ENCODE assay signal across 28 mouse cellular contexts in genomic region chr5:139566640-139567399, GRCm38 (mm10). TPM values are rescaled to one million over a fixed set of nuclear protein-coding genes. Genes with fewer than 3 reads are reported as not detected.
DNase-seq lines count a peak whose midpoint lies in the region; ATAC-seq and TF ChIP-seq lines count a peak whose summit lies in the region.
"Had no signal": no experiment of that assay in that cellular context is flagged by ENCODE, and none has a peak within 500 bp of the region (broad histone marks: within the 10 kb centered on the region; RNA-seq: fewer than 3 reads in every experiment).

No protein-coding gene starts in this region.

- H3K27ac ChIP-seq in kidney, embryonic 15.5 days, result 0 out of 2 replicates have a peak overlapping the region, but pooled peaks have one; percentile 9
- H3K27ac ChIP-seq in kidney, embryonic 14.5 days (ENCODE audit: low read depth, low read length), result no peak overlapping the region
- H3K27ac ChIP-seq in lung, embryonic 14.5 days (ENCODE audit: low read depth), result no peak overlapping the region
- H3K27ac ChIP-seq in ES-Bruce4 (ENCODE audit: insufficient read depth, low read length), result no peak overlapping the region
- no peak overlapping the region for H3K27ac ChIP-seq in forebrain, embryonic 15.5 days (replicated peaks)
- H3K27ac ChIP-seq: embryonic facial prominence, embryonic 15.5 days; hindbrain, postnatal 0 days; limb, embryonic 13.5 days; neural tube, embryonic 13.5 days; stomach, embryonic 15.5 days had no signal

- TF ChIP-seq EP300 in ES-Bruce4 (IDR thresholded peaks at IDR 0.05; ENCODE audit: insufficient read depth, low read depth, low read length), result no peak

- ATAC-seq in kidney, embryonic 15.5 days (replicated peaks; ENCODE audit: low FRiP score), result no peak
- no peak for ATAC-seq in kidney, embryonic 14.5 days (ENCODE audit: low FRiP score, low TSS enrichment)
- no peak for ATAC-seq in lung, embryonic 14.5 days (ENCODE audit: insufficient read depth)
- no peak for ATAC-seq in forebrain, embryonic 15.5 days (replicated peaks)
- ATAC-seq: CD4-positive, CD25-positive, alpha-beta regulatory T cell, adult 4 months; forebrain, embryonic 16.5 days; hindbrain, postnatal 0 days; midbrain, embryonic 16.5 days had no signal

- no peaks in the 10 kb centered on the region for H3K9me3 ChIP-seq in kidney, embryonic 15.5 days (replicated peaks)
- H3K9me3 ChIP-seq in kidney, embryonic 14.5 days (ENCODE audit: control insufficient read depth, low read length), result no peaks in the 10 kb centered on the region
- no peaks in the 10 kb centered on the region for H3K9me3 ChIP-seq in lung, embryonic 14.5 days (ENCODE audit: low read depth, low read length)
- H3K9me3 ChIP-seq in ES-Bruce4 (replicated peaks; ENCODE audit: control insufficient read depth, insufficient read depth, low read length, poor library complexity, severe bottlenecking), result no peaks in the 10 kb centered on the region
- no peaks in the 10 kb centered on the region for H3K9me3 ChIP-seq in forebrain, embryonic 15.5 days
- H3K9me3 ChIP-seq: embryonic facial prominence, embryonic 15.5 days; G1E; limb, embryonic 13.5 days; neural tube, embryonic 13.5 days; stomach, embryonic 15.5 days had no signal

- H3K4me3 ChIP-seq in kidney, embryonic 15.5 days (replicated peaks), result no peak overlapping the region
- no peak overlapping the region for H3K4me3 ChIP-seq in kidney, embryonic 14.5 days (ENCODE audit: low read length)
- no peak overlapping the region for H3K4me3 ChIP-seq in lung, embryonic 14.5 days (ENCODE audit: low read depth, low read length)
- no peak overlapping the region for H3K4me3 ChIP-seq in ES-Bruce4 (ENCODE audit: low read depth, low read length)
- no peak overlapping the region for H3K4me3 ChIP-seq in forebrain, embryonic 15.5 days
- H3K4me3 ChIP-seq: embryonic facial prominence, embryonic 15.5 days; limb, embryonic 13.5 days; myocyte; neural tube, embryonic 13.5 days; stomach, embryonic 15.5 days had no signal

- no peak overlapping the region for H3K9ac ChIP-seq in kidney, embryonic 15.5 days
- H3K9ac ChIP-seq in kidney, embryonic 14.5 days (ENCODE audit: low read depth, low read length), result no peak overlapping the region
- H3K9ac ChIP-seq in lung, embryonic 14.5 days, result no peak overlapping the region
- H3K9ac ChIP-seq in ES-Bruce4 (ENCODE audit: low read depth, poor library complexity, severe bottlenecking), result no peak overlapping the region
- no peak overlapping the region for H3K9ac ChIP-seq in forebrain, embryonic 15.5 days (replicated peaks)
- H3K9ac ChIP-seq: embryonic facial prominence, embryonic 15.5 days; limb, embryonic 13.5 days; neural tube, embryonic 13.5 days; stomach, embryonic 15.5 days had no signal

- H3K36me3 ChIP-seq in kidney, embryonic 15.5 days, result no peaks in the 10 kb centered on the region
- H3K36me3 ChIP-seq in kidney, embryonic 14.5 days (ENCODE audit: control insufficient read depth, insufficient read depth, low read length), result no peaks in the 10 kb centered on the region
- no peaks in the 10 kb centered on the region for H3K36me3 ChIP-seq in lung, embryonic 14.5 days (ENCODE audit: insufficient read depth)
- no peaks in the 10 kb centered on the region for H3K36me3 ChIP-seq in ES-Bruce4 (ENCODE audit: control insufficient read depth, insufficient read depth, low read length, poor library complexity, severe bottlenecking)
- H3K36me3 ChIP-seq in forebrain, embryonic 15.5 days, result no peaks in the 10 kb centered on the region
- H3K36me3 ChIP-seq: embryonic facial prominence, embryonic 15.5 days; G1E; limb, embryonic 13.5 days; neural tube, embryonic 13.5 days; stomach, embryonic 15.5 days had no signal

- WGBS in kidney, embryonic 15.5 days, result 68% methylated on average over 6 of the region's 6 CpGs
- WGBS in kidney, embryonic 14.5 days, result 61% methylated on average over 6 of the region's 6 CpGs
- WGBS in lung, embryonic 14.5 days, result 50% methylated on average over 6 of the region's 6 CpGs
- 79% methylated on average over 6 of the region's 6 CpGs for WGBS in forebrain, embryonic 15.5 days

- TF ChIP-seq POLR2A in ES-Bruce4 (IDR thresholded peaks at IDR 0.05; ENCODE audit: insufficient read depth, low read length), result no peak

- no peak overlapping the region for H3K4me2 ChIP-seq in kidney, embryonic 15.5 days
- no peak overlapping the region for H3K4me2 ChIP-seq in kidney, embryonic 14.5 days (replicated peaks; ENCODE audit: low read depth, low read length)
- H3K4me2 ChIP-seq in lung, embryonic 14.5 days, result no peak overlapping the region
- no peak overlapping the region for H3K4me2 ChIP-seq in forebrain, embryonic 15.5 days (replicated peaks)
- H3K4me2 ChIP-seq: embryonic facial prominence, embryonic 15.5 days; heart, embryonic 11.5 days; limb, embryonic 13.5 days; neural tube, embryonic 13.5 days; stomach, embryonic 15.5 days had no signal

- H3K4me1 ChIP-seq in kidney, embryonic 15.5 days, result peaks cover 24% of the 10 kb centered on the region
- H3K4me1 ChIP-seq in kidney, embryonic 14.5 days (ENCODE audit: control insufficient read depth, insufficient read depth, low read length), result peaks cover 6% of the 10 kb centered on the region; the same call in 1 of the 2 replicates
- no peaks in the 10 kb centered on the region for H3K4me1 ChIP-seq in lung, embryonic 14.5 days (ENCODE audit: insufficient read depth)
- H3K4me1 ChIP-seq in ES-Bruce4 (ENCODE audit: control insufficient read depth, insufficient read depth, low read length), result peaks cover 2% of the 10 kb centered on the region
- H3K4me1 ChIP-seq in forebrain, embryonic 15.5 days, result peaks cover 7% of the 10 kb centered on the region
- H3K4me1 ChIP-seq: embryonic facial prominence, embryonic 15.5 days; limb, embryonic 13.5 days; stomach, embryonic 15.5 days had no signal

- peak; percentile 54 for DNase-seq in lung, embryonic 14.5 days
- no peak for DNase-seq in lung, postnatal 14 days
- peak; percentile 46 for DNase-seq in lung, postnatal 10 days
- no peak for DNase-seq in right cerebral cortex, postnatal 14 days
- DNase-seq: adrenal gland, postnatal 10 days; cerebellum, adult 9-10 months; gastrocnemius, postnatal 10 days; kidney, adult 11 months; kidney, postnatal 36 days; layer of hippocampus, adult 9-11 months; right cerebral cortex, adult 18-20 months; thymus, adult 18-20 months had no signal

- TF ChIP-seq CTCF in lung, embryonic 14.5 days (IDR thresholded peaks at IDR 0.05; ENCODE audit: low read depth), result peak; percentile 31
- peak; percentile 23 for TF ChIP-seq CTCF in ES-Bruce4 (IDR thresholded peaks at IDR 0.05; ENCODE audit: low read depth, low read length)

- H3K27me3 ChIP-seq in kidney, embryonic 15.5 days, result peaks cover 62% of the 10 kb centered on the region
- H3K27me3 ChIP-seq in kidney, embryonic 14.5 days (ENCODE audit: control insufficient read depth, insufficient read depth, low read length), result peaks cover 24% of the 10 kb centered on the region; the same call in 1 of the 2 replicates
- peaks cover 31% of the 10 kb centered on the region for H3K27me3 ChIP-seq in lung, embryonic 14.5 days (ENCODE audit: insufficient read depth, low read length)
- 0 out of 2 replicates have a peak, but pooled peaks cover 2% of the 10 kb centered on the region for H3K27me3 ChIP-seq in ES-Bruce4 (ENCODE audit: control insufficient read depth, insufficient read depth, low read length, poor library complexity, severe bottlenecking)
- peaks cover 43% of the 10 kb centered on the region for H3K27me3 ChIP-seq in forebrain, embryonic 15.5 days

RNA-seq across cellular contexts. Expression of gene Uncx, which starts 23.5 kb away (rescaled TPM):
- polyA plus RNA-seq in kidney, embryonic 15.5 days (2015; fragmentation: Nextera tagmentation; extraction: Ambion mirVana), result 90.8 and 96.1 TPM in 2 replicates
- polyA plus RNA-seq in kidney, embryonic 14.5 days (2014; fragmentation: Nextera tagmentation; extraction: Ambion mirVana), result 130 and 131 TPM in 2 replicates
- not detected in 2 replicates for polyA plus RNA-seq in lung, embryonic 14.5 days (2014; fragmentation: Nextera tagmentation; extraction: Ambion mirVana)
- not detected in 2 replicates for polyA plus RNA-seq in ES-Bruce4 (2011; ENCODE audit: insufficient read depth, insufficient read length, low read depth, missing spikeins)
- polyA plus RNA-seq in forebrain, embryonic 15.5 days (2015; fragmentation: Nextera tagmentation; extraction: Ambion mirVana), result 4.2 and 4.8 TPM in 2 replicates
- polyA plus RNA-seq: CD4-positive, CD25-positive, alpha-beta regulatory T cell, adult 4 months; G1E; heart, postnatal 0 days; myocyte had no signal

Comparison
In these comparisons a context has a peak if more than half of its experiments do, and no peak if none do; other contexts are left out.
1. DNase-seq: peak in lung, embryonic 14.5 days (single experiment) and lung, postnatal 10 days (single experiment); none in lung, postnatal 14 days (single experiment) and right cerebral cortex, postnatal 14 days (single experiment).
2. RNA of gene Uncx, which starts 23.5 kb away (polyA plus RNA-seq): 130 to 131 TPM in kidney, embryonic 14.5 days and 90.8 to 96.1 TPM in kidney, embryonic 15.5 days; 4.2 to 4.8 TPM in forebrain, embryonic 15.5 days, not detected in lung, embryonic 14.5 days and not detected in ES-Bruce4; every median in the first group is over 10 times any median in the second.